Mouse (Mus musculus): Measurements from ENCODE around the gene Slc9a4.
A peak's percentile ranks its signal among the peaks of the same experiment; 100 is the strongest.
"Not testable (repeated sequence)": the region's sequence is repeated elsewhere in the genome, so short reads cannot be mapped to it uniquely, and the experiment has no call there.

Gene Slc9a4

GRCm38 (mm10) chr1:40579784-40580183 is at the start of gene Slc9a4:
TSS of gene Slc9a4 (plus strand) at chr1:40580081.
- peak in 1 of 2 experiments; percentile 29 for DNase-seq (ENCODE audit: low spot score in 2 of 2)

GRCm38 (mm10) chr1:40537577-40537976 is 42.3 kb upstream of the Slc9a4 start:
- no peak for DNase-seq (ENCODE audit: low spot score in 2 of 2)

GRCm38 (mm10) chr1:40544650-40545049 is 35.2 kb upstream of the Slc9a4 start:
- DNase-seq (ENCODE audit: low spot score in 2 of 2), result peak in 1 of 2 experiments; percentile 35

- no peak for DNase-seq (ENCODE audit: low spot score in 2 of 2)
Measured at GRCm38 (mm10) chr1:40546645-40547044, 33.2 kb upstream of the Slc9a4 start.

- no peak for DNase-seq (ENCODE audit: low spot score in 2 of 2)
Measured at GRCm38 (mm10) chr1:40547064-40547572, 32.8 kb upstream of the Slc9a4 start.

GRCm38 (mm10) chr1:40547762-40548161 is 32.1 kb upstream of the Slc9a4 start:
- DNase-seq (ENCODE audit: low spot score in 2 of 2), result no peak

- DNase-seq (ENCODE audit: low spot score in 2 of 2), result no peak
Measured at GRCm38 (mm10) chr1:40569374-40569773, 10.5 kb upstream of the Slc9a4 start.

GRCm38 (mm10) chr1:40580269-40580668 is 388 bp downstream of the Slc9a4 start:
- DNase-seq (ENCODE audit: low spot score in 2 of 2), result no peak

- DNase-seq (ENCODE audit: low spot score in 2 of 2), result no peak
Measured at GRCm38 (mm10) chr1:40586776-40587175, 6.9 kb downstream of the Slc9a4 start.

GRCm38 (mm10) chr1:40590931-40591330 is 11.1 kb downstream of the Slc9a4 start:
- no peak for DNase-seq (ENCODE audit: low spot score in 2 of 2)

GRCm38 (mm10) chr1:40597822-40598221 is 17.9 kb downstream of the Slc9a4 start:
- no peak for DNase-seq (ENCODE audit: low spot score in 2 of 2)

GRCm38 (mm10) chr1:40599661-40600060 is 19.8 kb downstream of the Slc9a4 start:
- DNase-seq (ENCODE audit: low spot score in 2 of 2), result not testable (repeated sequence)

GRCm38 (mm10) chr1:40600394-40601327 is 20.8 kb downstream of the Slc9a4 start:
- DNase-seq (ENCODE audit: low spot score in 2 of 2), result peak; percentile 31 to 50

- no peak for DNase-seq (ENCODE audit: low spot score in 2 of 2)
Measured at GRCm38 (mm10) chr1:40601461-40601860, 21.6 kb downstream of the Slc9a4 start.

GRCm38 (mm10) chr1:40613219-40613618 is 33.3 kb downstream of the Slc9a4 start:
- DNase-seq (ENCODE audit: low spot score in 2 of 2), result no peak

- no peak for DNase-seq (ENCODE audit: low spot score in 2 of 2)
Measured at GRCm38 (mm10) chr1:40619093-40619492, 39.2 kb downstream of the Slc9a4 start.

- DNase-seq (ENCODE audit: low spot score in 2 of 2), result no peak
Measured at GRCm38 (mm10) chr1:40619871-40620270, 40.0 kb downstream of the Slc9a4 start.

GRCm38 (mm10) chr1:40624954-40625353 is 45.1 kb downstream of the Slc9a4 start:
- no peak for DNase-seq (ENCODE audit: low spot score in 2 of 2)

GRCm38 (mm10) chr1:40626954-40627353 is 47.1 kb downstream of the Slc9a4 start:
- DNase-seq (ENCODE audit: low spot score in 2 of 2), result no peak

- no peak for DNase-seq (ENCODE audit: low spot score in 2 of 2)
Measured at GRCm38 (mm10) chr1:40628443-40628842, 48.6 kb downstream of the Slc9a4 start.

- DNase-seq (ENCODE audit: low spot score in 2 of 2), result no peak
Measured at GRCm38 (mm10) chr1:40632407-40633062, 52.7 kb downstream of the Slc9a4 start.

GRCm38 (mm10) chr1:40634608-40635007 is 54.7 kb downstream of the Slc9a4 start:
- no peak for DNase-seq (ENCODE audit: low spot score in 2 of 2)

- no peak for DNase-seq (ENCODE audit: low spot score in 2 of 2)
Measured at GRCm38 (mm10) chr1:40648234-40648633, 68.4 kb downstream of the Slc9a4 start.

Data from frontal cortex, postnatal 10 days (tissue).